Mouse (Mus musculus): ENCODE measurements around the gene Rab2b.

The Rab2b gene

DNA sequence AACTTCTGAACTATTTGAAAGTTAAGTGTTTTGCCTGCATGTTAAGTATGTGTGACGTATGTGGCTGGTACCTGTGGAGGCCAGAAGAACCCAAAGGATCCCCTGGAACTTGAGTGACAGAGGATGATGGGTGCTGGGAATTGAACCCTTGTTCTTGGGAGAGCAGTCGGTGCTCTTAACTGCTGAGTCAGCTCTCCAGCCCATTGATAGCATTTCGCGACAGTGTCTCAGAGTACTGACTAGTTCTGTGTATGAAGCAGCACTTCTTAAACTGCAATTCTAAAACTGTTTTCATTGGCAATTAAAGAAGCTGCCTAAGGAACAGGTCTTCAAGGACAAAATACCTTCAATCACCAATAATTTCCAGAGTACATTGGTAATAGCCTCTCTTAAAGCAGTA lies 2.1 kb downstream of the Rab2b start:
- DNase-seq (ENCODE audit: low spot score), result no peak

GRCm38 (mm10) chr14:52272781-52273180 lies 6.6 kb downstream of the Rab2b start:
- no peak for DNase-seq (ENCODE audit: low spot score)

GRCm38 (mm10) chr14:52257484-52258213 lies 21.7 kb downstream of the Rab2b start, which contains the start of gene Chd8:
Gene Chd8, minus strand, starts transcription at chr14:52257780.
- DNase-seq (ENCODE audit: low spot score), result peak; percentile 95

- DNase-seq (ENCODE audit: low spot score), result no peak
Measured at GRCm38 (mm10) chr14:52256311-52257175, 22.8 kb downstream of the Rab2b start.

DNA sequence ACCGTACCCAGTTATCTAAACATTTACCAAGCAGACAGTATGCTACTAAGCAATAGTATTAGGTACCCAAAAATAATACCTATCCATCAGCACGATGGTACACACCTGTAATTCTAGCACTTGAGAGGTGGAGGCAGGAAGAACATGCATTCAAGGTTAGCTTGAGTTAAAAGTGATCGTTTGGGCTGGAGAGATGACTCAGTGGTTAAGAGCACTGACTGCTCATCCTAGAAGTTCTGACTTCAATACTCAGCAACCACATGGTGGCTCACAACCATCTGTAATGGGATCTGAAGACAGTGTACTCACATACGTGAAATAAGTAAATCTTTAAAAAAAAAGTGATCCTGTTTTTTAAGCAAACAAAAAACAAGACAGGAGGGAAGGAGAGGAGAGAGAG lies 33.2 kb downstream of the Rab2b start:
- no peak for DNase-seq (ENCODE audit: low spot score)

- no peak for DNase-seq (ENCODE audit: low spot score)
Measured at GRCm38 (mm10) chr14:52244690-52245042, 34.7 kb downstream of the Rab2b start.

DNA sequence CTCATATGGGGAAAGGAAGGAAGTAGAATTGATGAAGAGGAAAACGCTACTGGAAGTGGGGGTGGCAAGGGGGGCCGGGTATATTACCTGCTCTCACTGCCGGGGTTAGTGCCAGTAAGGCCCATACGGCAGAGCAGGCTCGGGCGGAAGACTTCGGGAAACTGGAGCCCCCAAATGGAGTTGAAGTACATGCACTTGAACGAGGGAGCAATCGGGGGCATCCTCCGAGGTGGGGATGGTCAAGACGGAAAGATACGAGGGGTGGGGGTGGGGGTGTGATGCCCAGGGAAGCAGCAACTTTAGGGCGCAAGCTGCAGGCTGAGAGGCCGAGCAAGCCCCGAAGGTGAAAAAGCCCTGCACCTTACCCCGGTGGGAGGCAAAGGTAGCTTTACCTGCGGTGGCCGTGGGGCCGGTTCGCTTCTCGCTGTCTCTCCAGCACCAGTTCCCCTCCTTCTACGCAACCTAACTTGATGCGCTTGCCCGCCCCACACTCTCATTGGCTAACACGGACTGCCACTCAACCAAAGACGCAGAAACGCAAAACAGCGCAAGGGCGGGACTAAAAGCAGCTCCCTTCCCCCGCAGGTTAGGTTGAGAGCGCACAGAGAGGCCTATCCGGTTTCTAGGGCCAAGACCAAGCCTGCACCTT lies 35.2 kb downstream of the Rab2b start:
- DNase-seq (ENCODE audit: low spot score), result peak; percentile 99

DNA sequence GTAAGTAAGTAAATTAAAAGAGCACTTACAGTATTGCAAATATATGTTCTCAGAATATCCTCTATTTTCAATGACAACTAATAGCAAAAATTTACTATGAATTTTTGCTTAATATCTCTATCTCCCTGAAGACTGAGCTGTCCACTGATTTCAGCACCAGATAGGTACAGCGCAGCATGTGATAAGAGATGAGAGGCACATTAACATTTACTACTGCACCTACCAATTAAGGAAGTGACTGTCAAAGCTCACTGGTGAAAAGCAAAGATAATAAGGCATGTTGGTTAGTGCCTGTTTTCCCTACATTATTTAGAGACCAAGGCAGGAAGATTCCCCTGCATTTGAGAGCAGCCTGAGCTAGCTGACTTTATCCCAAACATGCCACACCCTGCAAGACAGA lies 43.1 kb downstream of the Rab2b start:
- no peak for DNase-seq (ENCODE audit: low spot score)

DNA sequence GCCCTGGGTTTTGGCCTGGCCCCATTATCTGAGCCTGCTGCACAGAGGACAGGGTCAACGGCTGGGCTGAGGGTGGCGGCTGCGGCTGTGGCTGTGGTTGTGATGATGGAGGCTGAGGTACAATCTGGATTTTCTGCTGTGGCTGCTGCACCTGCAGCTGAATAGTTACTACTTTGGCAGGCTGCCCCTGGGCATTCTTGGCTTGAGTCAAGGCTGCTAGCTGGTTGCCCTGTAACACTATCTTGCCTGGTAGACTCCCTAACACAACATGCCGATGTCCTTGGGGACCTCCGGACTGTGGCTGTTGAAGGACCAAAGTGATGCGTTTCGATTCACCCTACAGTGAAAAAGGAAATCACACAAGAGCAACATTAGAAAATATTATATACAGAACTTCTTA lies 44.2 kb downstream of the Rab2b start:
- DNase-seq (ENCODE audit: low spot score), result peak; percentile 11

GRCm38 (mm10) chr14:52232249-52232648 lies 47.1 kb downstream of the Rab2b start:
- DNase-seq (ENCODE audit: low spot score), result no peak

GRCm38 (mm10) chr14:52225972-52226371 lies 53.4 kb downstream of the Rab2b start:
- DNase-seq (ENCODE audit: low spot score), result no peak

GRCm38 (mm10) chr14:52217261-52217660 lies 62.1 kb downstream of the Rab2b start:
- DNase-seq (ENCODE audit: low spot score), result no peak
